Mouse (Mus musculus) gastrocnemius, postnatal 25 days (tissue): ENCODE data around the gene Gjb6. TPM values are rescaled to one million over a fixed set of nuclear protein-coding genes. Genes with fewer than 3 reads are reported as not detected.

Experiments
- DNase-seq: peaks from one replicate; pipeline ENCODE4 v3.0.0; 2022
- total RNA-seq, 2 experiments: library from RNA; stranded (reverse); gene quantifications; 1 replicate in 1 of 2; 2 replicates in 1 of 2; pipeline ENCODE4 v1.2.3; 2021

Gene Gjb6
- total RNA-seq, 2 experiments from 2014 or later: 0.13 TPM; not detected in 1

- DNase-seq: no peak
Observed at GRCm38 (mm10) chr14:57084180-57084668, 49.2 kb downstream of the Gjb6 start.

GRCm38 (mm10) chr14:57082863-57083262 lies 50.5 kb downstream of the Gjb6 start:
- no peak for DNase-seq

GRCm38 (mm10) chr14:57075537-57075936 lies 57.9 kb downstream of the Gjb6 start:
- DNase-seq: no peak

Other genes with a start within 250 kb of the Gjb6 start
- 10 to 100 TPM; 27.9 to 30.0 TPM for gene Zmym2, start 247.0 kb downstream of the Gjb6 start, total RNA-seq
- under 1 TPM; 0.13 to 0.23 TPM for gene Gja3, start 75.5 kb downstream of the Gjb6 start, total RNA-seq
- under 1 TPM; 0.13 to 0.43 TPM for gene Gjb2, start 28.9 kb downstream of the Gjb6 start, total RNA-seq
- gene Gm4491, start 17.7 kb downstream of the Gjb6 start, total RNA-seq: not detected